Mouse (Mus musculus) embryonic stem cell, embryonic (primary cell): ENCODE data around the gene Gm17651.

Source experiments
- CTCF ChIA-PET, 4 experiments: fragments of 300-600 bp in 2 of 4; fragments of 350-600 bp in 2 of 4; sonication (Branson Sonifier 250); formaldehyde crosslinking; loops; one replicate each; lab custom pipeline; 2022; ENCODE audit warnings: inconsistent platforms in 2 of 4; lab: Charles Lee
- POLR2A ChIA-PET, 4 experiments: fragments of 300-600 bp in 2 of 4; fragments of 350-600 bp in 2 of 4; sonication (Branson Sonifier 250); formaldehyde crosslinking; loops; one replicate each; lab custom pipeline; 2022; ENCODE audit warnings: antibody characterized with exemption in 4 of 4, inconsistent platforms in 1 of 4; lab: Charles Lee

Gm17651 gene

DNA sequence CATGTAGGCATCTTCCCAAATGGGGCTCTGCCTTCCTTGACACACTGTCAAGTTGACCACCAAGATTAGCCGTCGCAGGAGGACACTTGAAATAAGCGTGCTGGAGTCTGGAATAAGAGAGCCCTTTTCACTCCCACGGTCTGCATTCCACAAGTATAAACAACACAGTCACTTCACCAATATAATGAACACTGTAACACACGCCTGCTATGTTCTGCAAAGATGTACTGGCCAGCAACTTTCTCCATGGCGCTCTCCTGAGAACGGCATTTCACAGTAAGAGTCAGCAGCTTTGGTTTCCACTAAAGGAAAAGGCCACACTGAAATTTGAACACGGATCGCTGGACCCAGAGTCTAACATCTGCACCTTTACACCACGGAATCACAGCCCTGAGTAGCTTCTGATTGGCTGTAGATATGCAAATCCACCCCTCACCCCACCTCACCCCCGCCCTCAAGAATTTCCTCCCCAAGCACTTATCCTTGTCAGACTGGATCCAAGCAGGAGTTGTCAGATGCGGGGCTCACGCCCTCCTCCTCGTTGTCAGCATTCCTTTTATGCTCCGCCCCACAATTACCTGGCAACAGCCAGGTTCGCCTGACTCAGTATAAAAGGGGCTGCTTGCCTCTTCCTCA, 9.2 kb upstream of the Gm17651 start:
- POLR2A ChIA-PET = interaction anchor here in 3 of 4 experiments (0.5 to 2.3 kb wide), 15 partner anchors 8 to 640 kb away, joined by 3 to 6 read pairs (median 3); partner anchors contain the start of genes Pde4dip (in 1 of the 3) and Prkab2 (in 1 of the 3)
- CTCF ChIA-PET = interaction anchor here in 3 of 4 experiments (0.5 to 3.7 kb wide), 8 partner anchors 31 to 967 kb away, joined by 3 to 23 read pairs (median 4); no protein-coding TSS in a partner anchor

DNA sequence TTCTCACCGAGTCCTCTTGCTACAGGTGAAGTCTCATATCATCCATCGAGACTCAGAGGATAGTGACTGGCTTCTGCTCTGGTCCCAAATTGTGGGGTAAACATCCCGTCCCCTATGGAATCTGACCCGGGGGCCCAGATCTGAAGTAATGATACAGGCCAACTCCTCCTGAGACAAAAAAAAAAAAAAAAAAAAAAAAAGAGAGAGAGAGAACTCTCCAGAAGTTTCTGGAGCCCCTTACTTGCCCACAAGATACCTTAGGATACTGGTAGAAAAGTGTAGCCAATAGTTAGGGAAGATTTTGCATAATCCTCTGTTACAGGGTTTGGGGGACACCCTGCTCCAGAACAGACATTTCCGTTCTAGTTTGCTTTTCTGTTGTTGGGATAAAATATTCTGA, 8.1 kb upstream of the Gm17651 start:
- POLR2A ChIA-PET = interaction anchor here in 3 of 4 experiments (1.0 to 2.5 kb wide), 8 partner anchors 15 to 185 kb away, joined by 3 to 8 read pairs (median 5); partner anchors contain the start of gene Prkab2 (in 1 of the 3)
- CTCF ChIA-PET = interaction anchor here in 3 of 4 experiments (1.1 to 3.7 kb wide), 19 partner anchors 9 to 544 kb away, joined by 3 to 36 read pairs (median 7); partner anchors contain the start of gene Sec22b (in 1 of the 3)

DNA sequence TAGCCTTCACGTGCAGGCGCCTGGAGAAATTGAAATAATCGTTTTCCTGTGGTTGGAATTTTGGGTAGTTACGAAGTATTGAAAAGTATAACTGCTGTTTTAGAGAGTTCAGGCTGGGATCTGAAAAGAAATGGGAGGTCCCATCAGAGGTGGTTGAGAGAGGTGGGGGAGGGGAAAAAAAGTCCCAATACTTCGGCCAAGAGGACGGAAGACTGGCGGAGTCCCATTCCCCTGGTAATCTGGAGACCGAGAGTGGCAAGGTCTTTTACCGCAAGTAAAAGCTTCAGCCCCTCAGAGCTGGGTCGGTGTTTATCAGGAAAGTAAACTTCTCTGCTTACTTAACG, 7.6 kb upstream of the Gm17651 start:
- CTCF ChIA-PET = interaction anchor here (0.5 to 3.7 kb wide), 74 partner anchors 9 to 668 kb away, joined by 3 to 36 read pairs (median 4); partner anchors contain the start of genes Pde4dip (in 3 of the 4), Sec22b (in 3 of the 4), Chd1l (in 1 of the 4) and Fmo5 (in 1 of the 4)
- POLR2A ChIA-PET = interaction anchor here in 3 of 4 experiments (0.8 to 2.5 kb wide), 15 partner anchors 10 to 219 kb away, joined by 3 to 10 read pairs (median 3); partner anchors contain the start of genes Prkab2 (in 1 of the 3) and Sec22b (in 1 of the 3)

DNA sequence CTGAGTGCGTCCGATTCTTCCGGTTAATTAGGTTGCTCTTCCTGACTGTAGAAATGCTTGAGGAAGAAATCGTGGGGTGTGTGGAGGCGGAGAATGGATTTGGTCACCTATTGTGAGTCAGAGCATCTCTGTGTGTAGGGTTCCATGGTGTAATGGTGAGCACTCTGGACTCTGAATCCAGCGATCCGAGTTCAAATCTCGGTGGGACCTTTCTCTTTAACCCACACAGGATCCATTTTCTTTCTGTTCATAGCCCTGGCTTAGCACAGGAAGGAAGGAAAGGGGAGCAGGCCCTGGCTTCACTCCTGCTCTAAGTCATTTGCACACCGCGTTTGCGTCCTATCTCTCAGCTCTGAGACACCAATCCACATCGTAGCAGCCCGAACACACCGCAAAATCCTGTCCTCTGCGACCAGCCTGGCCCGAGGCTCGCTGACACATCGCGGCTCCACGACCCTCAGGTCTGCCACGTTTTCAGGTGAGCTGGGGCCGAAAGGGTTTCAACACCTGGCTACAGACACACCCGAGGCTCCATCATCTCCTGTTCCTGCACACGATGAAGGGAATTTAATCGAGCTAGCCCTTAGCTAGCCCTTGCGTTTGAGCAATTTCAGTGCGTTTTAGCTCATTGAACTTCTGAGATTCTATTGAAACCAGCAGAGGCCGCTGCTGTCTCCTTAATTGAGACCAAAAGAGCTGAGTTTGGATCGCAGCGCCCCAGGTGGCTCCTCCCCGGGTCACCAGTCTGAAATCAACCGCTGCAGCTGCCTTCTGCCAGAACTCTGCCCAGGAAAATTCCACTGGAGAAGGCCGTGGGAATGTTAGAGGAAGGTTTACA, 7.0 kb upstream of the Gm17651 start:
- ChIA-PET POLR2A (interaction anchor here in 3 of 4 experiments (0.6 to 2.5 kb wide), 17 partner anchors 11 to 220 kb away, joined by 3 to 10 read pairs (median 3); partner anchors contain the start of genes Sec22b (in 2 of the 3) and Prkab2 (in 1 of the 3)), CTCF (interaction anchor here (0.5 to 3.7 kb wide), 82 partner anchors 10 to 669 kb away, joined by 3 to 36 read pairs (median 4); partner anchors contain the start of genes Pde4dip (in 3 of the 4), Sec22b (in 3 of the 4), Chd1l (in 1 of the 4) and Fmo5 (in 1 of the 4))

DNA sequence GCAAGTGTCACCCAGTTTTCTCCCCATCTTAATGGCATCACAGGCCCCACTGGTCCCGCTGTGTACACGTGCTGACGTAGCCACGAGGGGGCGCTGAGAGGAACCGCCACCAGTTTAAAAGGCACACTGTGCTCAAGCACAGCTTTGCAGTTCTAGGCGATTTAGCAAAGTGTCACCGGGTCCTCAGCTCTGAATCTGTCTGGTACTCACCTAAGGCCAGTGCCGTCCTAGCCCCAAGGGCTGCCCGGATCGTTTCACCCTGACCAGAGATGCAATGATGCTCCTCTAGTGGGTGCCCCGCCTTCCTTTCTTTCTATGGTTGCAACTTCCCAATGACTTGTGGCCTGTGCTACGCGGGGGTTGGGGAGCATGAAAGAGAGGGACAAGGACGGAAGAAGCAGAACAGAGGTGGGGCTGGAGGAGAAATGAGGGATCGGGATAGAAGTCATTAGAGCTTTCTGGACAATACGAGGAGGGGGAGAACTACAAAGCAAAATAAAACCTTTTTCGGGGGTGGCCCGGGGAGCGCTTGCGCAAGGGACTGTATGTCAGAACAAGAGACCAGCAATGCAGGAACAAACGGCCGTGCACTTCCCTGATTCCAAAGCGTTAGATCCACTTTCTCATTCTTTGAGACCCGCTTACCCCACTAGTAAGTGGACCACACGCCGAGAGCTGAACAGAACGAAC, 6.3 kb upstream of the Gm17651 start:
- ChIA-PET CTCF (interaction anchor here (0.5 to 3.7 kb wide), 31 partner anchors 10 to 669 kb away, joined by 3 to 36 read pairs (median 5); partner anchors contain the start of genes Pde4dip (in 2 of the 4) and Sec22b (in 1 of the 4)), POLR2A (interaction anchor here in 3 of 4 experiments (1.1 to 2.5 kb wide), 7 partner anchors 22 to 199 kb away, joined by 3 to 10 read pairs (median 4); partner anchors contain the start of gene Prkab2 (in 1 of the 3))

DNA sequence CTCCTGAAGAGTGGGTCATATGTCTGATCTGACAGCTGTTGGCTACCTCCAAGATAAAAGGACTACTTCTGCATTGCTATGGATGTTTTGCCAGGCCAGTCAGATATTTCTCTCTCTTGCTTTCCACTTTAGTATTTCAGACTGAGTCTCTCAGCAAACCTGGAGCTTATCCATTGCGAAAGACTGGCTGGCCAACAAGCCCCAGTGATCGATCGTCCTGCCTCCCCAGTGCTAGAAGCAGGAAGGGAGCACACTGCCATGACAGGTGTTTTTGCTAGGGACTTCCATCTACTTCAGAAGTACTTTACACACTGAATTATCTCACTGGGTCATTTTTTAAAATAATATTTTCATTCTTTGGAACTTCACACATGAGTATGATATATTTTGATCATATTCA, 3.9 kb upstream of the Gm17651 start:
- ChIA-PET CTCF (interaction anchor here in 1 of 4 experiments (0.6 kb wide), 1 partner anchor 742 kb away, joined by 6 read pairs; no protein-coding TSS in a partner anchor), POLR2A (interaction anchor here in 1 of 4 experiments (0.9 to 2.2 kb wide), 2 partner anchors 11 to 126 kb away, joined by 3 to 7 read pairs; no protein-coding TSS in a partner anchor)

DNA sequence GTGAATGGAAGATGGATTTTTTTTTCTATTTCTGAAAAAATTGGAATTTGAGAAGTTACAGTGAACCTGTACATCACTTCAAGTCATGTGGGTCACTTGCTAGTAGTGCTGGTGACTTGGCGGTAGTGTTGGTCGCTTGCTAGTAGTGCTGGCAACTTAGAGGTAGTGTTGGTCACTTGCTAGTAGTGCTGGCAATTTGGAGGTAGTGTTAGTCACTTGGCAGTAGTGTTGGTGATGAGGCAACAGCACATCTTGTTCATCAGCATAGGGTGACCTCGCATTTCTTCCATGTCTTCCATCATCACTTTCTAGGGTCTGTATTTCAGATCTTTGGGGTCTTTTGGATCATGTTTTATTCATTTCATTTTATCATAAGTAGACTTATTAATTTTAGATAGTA, 1.6 kb upstream of the Gm17651 start:
- CTCF ChIA-PET = no interaction called here

DNA sequence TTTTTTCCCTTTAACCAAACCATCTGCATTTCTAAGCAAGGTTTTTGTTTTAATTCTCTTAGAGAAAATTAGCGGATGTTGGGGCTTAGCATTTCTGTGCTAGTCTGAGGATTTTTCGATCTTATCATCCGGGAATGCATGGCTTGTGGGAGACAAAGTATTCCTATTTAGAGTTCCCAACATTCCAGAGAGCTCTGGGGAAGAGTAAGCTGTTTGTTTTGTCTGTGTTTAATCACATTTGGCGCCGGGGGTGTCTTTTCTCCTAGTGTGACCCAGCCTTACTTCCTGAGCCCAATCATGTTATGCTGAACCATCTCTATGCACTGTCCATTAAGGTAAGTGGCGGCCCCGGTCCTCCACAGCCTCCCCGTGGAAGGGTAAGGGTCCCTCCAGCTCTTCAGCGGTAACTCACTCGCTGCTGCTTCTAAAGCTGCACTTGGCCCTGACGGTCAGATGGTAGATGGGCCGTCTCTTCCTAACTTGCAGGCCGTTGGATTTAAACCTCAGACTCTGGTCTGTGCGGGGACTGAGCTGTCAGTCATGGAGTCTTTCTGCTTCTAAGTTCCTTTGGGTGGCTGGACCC, 7.3 kb downstream of the Gm17651 start:
- POLR2A ChIA-PET = interaction anchor here in 2 of 4 experiments (0.6 to 4.1 kb wide), 6 partner anchors 8 to 71 kb away, joined by 3 to 17 read pairs (median 5); partner anchors contain the start of gene Prkab2 (in 2 of the 2)
- CTCF ChIA-PET = interaction anchor here in 2 of 4 experiments (1.3 kb wide), 2 partner anchors 14 kb away, joined by 3 to 4 read pairs; no protein-coding TSS in a partner anchor

More for the DNA sequence above, 1.6 kb upstream of the Gm17651 start:
- POLR2A ChIA-PET = no interaction called here

DNA sequence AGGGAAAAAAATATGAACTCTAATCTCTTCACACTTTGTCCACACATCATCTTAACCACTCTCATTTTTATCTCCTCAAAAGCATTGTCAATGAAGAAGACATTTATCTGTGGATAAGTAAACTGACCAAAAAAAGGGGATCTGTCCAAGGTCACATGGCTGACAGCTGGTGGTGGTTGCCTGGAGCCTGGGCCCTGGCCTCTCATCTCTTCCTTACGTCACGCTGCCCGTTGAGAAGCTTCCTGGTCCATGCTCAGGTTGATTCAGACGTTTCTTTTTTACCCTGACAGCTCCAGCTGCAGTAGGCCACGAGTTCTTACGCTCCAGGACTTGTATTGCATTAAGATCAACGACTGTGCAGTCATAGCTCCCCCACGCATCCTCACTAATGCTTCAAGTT, 8.3 kb downstream of the Gm17651 start:
- CTCF ChIA-PET = no interaction called here
- POLR2A ChIA-PET = interaction anchor here in 1 of 4 experiments (0.6 kb wide), 1 partner anchor 1573 kb away, joined by 5 read pairs; no protein-coding TSS in a partner anchor

DNA sequence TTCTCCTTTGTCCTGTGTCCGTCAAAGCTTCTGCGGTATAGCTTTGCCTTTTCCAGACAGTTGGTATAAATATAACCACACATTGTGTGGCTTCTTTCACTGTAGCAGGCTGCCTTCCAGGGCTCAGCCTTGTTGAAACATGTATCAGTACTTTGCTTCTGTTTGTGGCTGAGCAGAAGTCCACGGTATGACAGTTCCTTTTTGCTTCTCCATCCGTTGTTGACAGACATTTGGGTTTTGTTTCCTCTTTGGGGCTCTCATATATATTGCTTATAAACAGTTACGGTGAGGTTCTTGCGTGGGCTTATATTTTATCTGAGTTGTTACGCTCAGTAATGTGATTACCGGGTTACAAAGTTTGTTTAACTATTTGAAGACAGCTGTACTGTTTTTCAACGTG, 9.0 kb downstream of the Gm17651 start:
- POLR2A ChIA-PET = no interaction called here

DNA sequence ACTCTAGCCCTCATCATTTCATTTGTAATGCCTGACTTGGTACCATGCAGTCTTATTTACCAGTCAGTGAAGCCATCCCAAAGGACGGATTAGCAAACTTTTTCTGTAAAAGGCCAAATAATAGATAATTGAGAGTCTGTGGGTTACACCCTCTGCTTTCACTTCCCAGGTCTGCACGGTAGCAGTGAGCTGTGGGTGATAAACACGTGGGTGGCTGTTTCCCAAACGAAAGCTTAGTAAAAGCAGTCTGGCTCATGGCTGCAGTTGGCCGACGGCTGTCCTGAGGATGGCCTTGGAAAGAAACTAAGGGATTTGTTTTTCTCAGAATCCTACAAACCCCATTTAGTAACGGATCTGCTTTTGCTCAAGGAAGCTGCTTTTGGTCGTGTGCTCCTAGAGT, 13.3 kb downstream of the Gm17651 start:
- ChIA-PET POLR2A (interaction anchor here in 1 of 4 experiments (0.6 to 1.4 kb wide), 3 partner anchors 9 to 447 kb away, joined by 3 to 4 read pairs (median 3); no protein-coding TSS in a partner anchor), CTCF (interaction anchor here in 2 of 4 experiments (1.3 to 1.7 kb wide), 2 partner anchors 21 kb away, joined by 3 to 4 read pairs; no protein-coding TSS in a partner anchor)

More for the DNA sequence above, 9.0 kb downstream of the Gm17651 start:
- CTCF ChIA-PET = interaction anchor here in 1 of 4 experiments (0.7 kb wide), 1 partner anchor 15 kb away, joined by 3 read pairs; no protein-coding TSS in a partner anchor

DNA sequence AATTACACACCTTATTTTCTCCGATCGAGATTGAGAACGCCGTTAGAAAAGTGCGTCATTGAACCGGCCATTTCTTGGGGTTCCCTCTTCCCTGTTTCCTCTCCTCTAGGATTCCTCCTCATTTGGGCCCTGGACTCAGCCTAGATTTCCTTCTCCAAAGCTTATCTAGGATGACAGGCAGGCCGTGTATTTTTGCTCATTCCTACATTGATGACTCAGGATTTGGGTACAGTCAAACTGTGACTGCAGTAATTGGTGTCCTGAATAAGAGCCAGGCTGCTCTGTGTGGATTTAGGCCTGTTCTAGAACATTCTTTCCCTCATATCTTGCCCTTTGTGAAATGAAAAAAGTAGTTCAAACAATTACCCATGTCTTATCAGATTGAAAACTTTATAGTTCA, 14.7 kb downstream of the Gm17651 start:
- ChIA-PET POLR2A (interaction anchor here in 3 of 4 experiments (0.9 to 2.6 kb wide), 5 partner anchors 9 to 241 kb away, joined by 3 to 17 read pairs (median 4); partner anchors contain the start of genes Fmo5 (in 2 of the 3), Chd1l (in 1 of the 3) and Sec22b (in 1 of the 3)), CTCF (no interaction called here)

DNA sequence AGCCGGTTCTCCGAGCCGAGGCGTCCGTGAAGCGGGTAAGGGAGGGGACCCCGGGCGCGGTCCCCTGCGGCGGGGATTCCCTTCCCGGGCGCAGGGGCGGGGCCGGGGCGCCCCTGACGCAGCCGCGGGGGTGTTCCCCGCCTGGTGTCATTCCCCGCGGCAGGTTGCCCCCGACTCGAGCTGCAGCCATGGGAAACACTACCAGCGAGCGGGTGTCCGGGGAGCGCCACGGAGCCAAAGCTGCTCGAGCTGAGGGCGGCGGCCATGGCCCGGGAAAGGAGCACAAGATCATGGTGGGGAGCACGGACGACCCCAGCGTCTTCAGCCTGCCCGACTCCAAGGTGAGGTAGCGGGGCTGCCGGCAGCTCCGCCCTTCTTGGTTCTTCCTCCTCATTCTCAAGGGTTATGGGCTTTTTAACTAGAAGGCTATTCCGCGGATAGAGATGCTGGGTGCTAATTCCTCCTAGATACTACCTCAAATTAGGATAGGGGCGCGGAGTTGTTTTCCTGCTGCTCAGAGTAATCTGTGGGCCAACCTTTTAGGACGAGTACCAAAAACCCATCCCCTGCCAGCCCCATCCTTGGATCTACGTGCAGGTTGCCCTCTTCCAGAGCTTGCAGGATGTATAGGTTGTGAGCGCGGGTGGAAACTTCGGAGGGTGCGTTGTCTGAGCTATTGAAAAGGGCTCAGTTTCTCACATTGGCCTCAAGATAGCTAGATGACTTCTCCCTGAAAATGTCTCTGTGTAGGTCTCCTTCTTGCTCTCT, 15.9 kb downstream of the Gm17651 start:
- ChIA-PET CTCF (interaction anchor here in 3 of 4 experiments (0.6 to 1.1 kb wide), 7 partner anchors 9 to 704 kb away, joined by 3 to 7 read pairs (median 3); partner anchors contain the start of gene Chd1l (in 1 of the 3)), POLR2A (interaction anchor here (0.6 to 2.6 kb wide), 19 partner anchors 9 to 431 kb away, joined by 3 to 17 read pairs (median 4); partner anchors contain the start of genes Chd1l (in 2 of the 4), Fmo5 (in 2 of the 4) and Sec22b (in 2 of the 4))

DNA sequence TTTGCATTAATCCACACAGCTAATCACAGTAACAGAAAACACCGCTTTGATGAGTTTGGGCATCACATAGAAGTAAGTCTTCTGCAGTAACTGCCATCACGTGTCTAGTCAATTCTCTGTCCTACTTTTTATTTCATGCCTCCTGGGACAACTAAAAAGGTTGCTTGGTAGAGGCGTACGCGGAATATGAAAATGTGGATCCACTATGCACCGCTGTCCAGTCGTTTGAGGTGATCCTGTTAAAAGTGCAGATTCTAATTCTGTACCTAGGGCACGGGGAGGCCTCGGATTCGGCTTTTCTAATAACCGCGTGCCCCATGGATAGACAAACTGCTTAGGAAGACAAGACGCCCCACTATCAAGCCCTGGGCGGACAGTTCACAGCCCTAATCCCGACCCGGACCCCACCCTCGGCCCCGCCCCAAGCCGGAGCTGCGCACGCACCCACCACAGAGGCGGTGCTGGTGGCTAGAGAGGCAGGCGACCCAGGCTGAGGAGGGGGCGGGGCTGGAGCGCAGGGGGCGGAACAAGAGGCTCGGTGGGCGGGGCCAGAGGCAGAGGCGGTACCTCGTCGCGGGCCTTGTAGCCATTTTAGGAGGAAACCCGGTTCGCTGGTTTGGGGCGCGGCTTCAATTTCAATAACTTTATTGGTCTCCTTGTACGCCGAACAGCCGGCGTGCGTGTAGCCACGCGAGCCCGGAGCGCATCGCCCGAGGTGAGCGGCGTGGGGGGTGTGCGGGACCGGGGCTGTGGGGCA, 16.7 kb downstream of the Gm17651 start, which contains the start of gene Prkab2:
Gene Prkab2, plus strand, starts transcription at position 539 of the 757 bp plus-strand sequence.
- ChIA-PET CTCF (interaction anchor here in 3 of 4 experiments (0.6 to 1.1 kb wide), 5 partner anchors 9 to 266 kb away, joined by 3 to 7 read pairs (median 3); partner anchors contain the start of gene Chd1l (in 1 of the 3)), POLR2A (interaction anchor here in 3 of 4 experiments (0.8 to 2.6 kb wide), 14 partner anchors 9 to 244 kb away, joined by 3 to 17 read pairs (median 4); partner anchors contain the start of genes Chd1l (in 1 of the 3), Fmo5 (in 1 of the 3) and Sec22b (in 1 of the 3))

DNA sequence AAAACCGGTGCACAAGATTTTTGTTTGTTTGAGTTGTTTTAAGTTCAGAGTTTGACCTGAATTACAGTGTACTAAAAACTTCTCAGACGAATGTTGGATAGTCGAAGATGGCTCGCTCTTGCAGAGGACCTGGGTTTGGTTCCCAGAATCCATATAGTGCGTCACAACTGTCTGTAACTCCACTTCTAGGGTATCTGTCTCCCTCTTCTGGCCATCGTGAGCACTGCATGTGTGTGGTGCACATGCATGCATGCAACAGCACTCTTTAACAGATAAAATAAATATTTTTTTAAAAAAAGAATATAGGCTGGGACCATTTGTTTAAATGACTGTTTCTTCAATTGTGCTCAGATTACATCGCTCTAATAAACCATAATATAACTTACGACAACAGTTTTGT, 19.6 kb downstream of the Gm17651 start:
- POLR2A ChIA-PET = interaction anchor here in 1 of 4 experiments (0.6 kb wide), 1 partner anchor 604 kb away, joined by 5 read pairs; no protein-coding TSS in a partner anchor
- CTCF ChIA-PET = no interaction called here
